Mouse (Mus musculus): ENCODE data around the gene Adck2. TPM values are rescaled to one million over a fixed set of nuclear protein-coding genes. Genes with fewer than 3 reads are reported as not detected.

Gene Adck2
- polyA plus RNA-seq, 1 experiment = 10.4 TPM

Other genes starting within 250 kb of the Adck2 start
- 7.4 and 11.0 TPM in 2 replicates for gene Slc37a3, start 196.2 kb upstream of the Adck2 start, polyA plus RNA-seq (2012; ENCODE audit: insufficient read depth, insufficient read length, missing spikeins)
- not detected in 2 replicates for gene Rab19, start 192.7 kb upstream of the Adck2 start, polyA plus RNA-seq (2012; ENCODE audit: insufficient read depth, insufficient read length, missing spikeins)
- 19.3 and 32.6 TPM in 2 replicates for gene Mkrn1, start 153.4 kb upstream of the Adck2 start, polyA plus RNA-seq (2012; ENCODE audit: insufficient read depth, insufficient read length, missing spikeins)
- gene Dennd2a, start 16.0 kb upstream of the Adck2 start, polyA plus RNA-seq (2012; ENCODE audit: insufficient read depth, insufficient read length, missing spikeins) = 1.7 and 2.8 TPM in 2 replicates
- not detected in 2 replicates for gene Gm42420, start 11.9 kb downstream of the Adck2 start, polyA plus RNA-seq (2012; ENCODE audit: insufficient read depth, insufficient read length, missing spikeins)
- gene Ndufb2, start 18.7 kb downstream of the Adck2 start, polyA plus RNA-seq (2012; ENCODE audit: insufficient read depth, insufficient read length, missing spikeins) = 819 and 928 TPM in 2 replicates
- gene Braf, start 151.6 kb downstream of the Adck2 start, polyA plus RNA-seq (2012; ENCODE audit: insufficient read depth, insufficient read length, missing spikeins) = 5.0 and 10.7 TPM in 2 replicates
- 263 and 327 TPM in 2 replicates for gene Mrps33, start 237.1 kb downstream of the Adck2 start, polyA plus RNA-seq (2012; ENCODE audit: insufficient read depth, insufficient read length, missing spikeins)

Data from brown adipose tissue, adult 24 weeks (tissue).